Mouse (Mus musculus) erythroblast, embryonic 14.5 days (primary cell): ENCODE measurements around the gene Csnk2a2. TPM values are rescaled to one million over a fixed set of nuclear protein-coding genes. Genes with fewer than 3 reads are reported as not detected.

ENCODE experiments used
- H3K27me3 ChIP-seq: 2 replicates; pipeline ENCODE4 v1.6.1; 2012; ENCODE audit warnings: inconsistent platforms; ENCODE audit not compliant: control insufficient read depth
- H3K36me3 ChIP-seq: 2 replicates; pipeline ENCODE4 v1.6.1; 2012; ENCODE audit warnings: mild to moderate bottlenecking, inconsistent platforms; ENCODE audit not compliant: control insufficient read depth
- H3K4me1 ChIP-seq: 2 replicates; pipeline ENCODE4 v1.6.1; 2012; ENCODE audit warnings: inconsistent platforms; ENCODE audit not compliant: control insufficient read depth
- H3K4me3 ChIP-seq: replicated peaks from 2 replicates; pipeline ENCODE3; 2012; ENCODE audit warnings: moderate library complexity, mild to moderate bottlenecking, inconsistent platforms
- H3K9me3 ChIP-seq: 2 replicates; pipeline ENCODE4 v1.6.1; 2012; ENCODE audit warnings: low read length, inconsistent platforms, mixed read lengths; ENCODE audit not compliant: control insufficient read depth
- GATA1 ChIP-seq: IDR thresholded peaks from 2 replicates; pipeline ENCODE4 v1.6.1; 2012; ENCODE audit warnings: low read length, inconsistent platforms, mixed read lengths
- TAL1 ChIP-seq: IDR thresholded peaks from 3 replicates; pipeline ENCODE4 v1.6.1; 2012; ENCODE audit warnings: low read length, inconsistent platforms, mixed read lengths
- polyA plus RNA-seq: library from polyadenylated mRNA; stranded (reverse); fragments of >175 nt; gene quantifications from 2 replicates; pipeline ENCODE4 v1.2.3, GENCODE M21; 2012

Gene Csnk2a2
- polyA plus RNA-seq, 1 experiment: 0.80 TPM

GRCm38 (mm10) chr8:95445042-95445441 lies 44.8 kb downstream of the Csnk2a2 start:
- H3K9me3 ChIP-seq: no peaks in the 10 kb centered on the region
- H3K27me3 ChIP-seq: no peaks in the 10 kb centered on the region
- H3K36me3 ChIP-seq: peaks cover 31% of the 10 kb centered on the region
- TF ChIP-seq GATA1 (no peak), TAL1 (no peak)
- no peak overlapping the region for H3K4me3 ChIP-seq
- peaks cover 18% of the 10 kb centered on the region for H3K4me1 ChIP-seq

GRCm38 (mm10) chr8:95441491-95442039 lies 48.3 kb downstream of the Csnk2a2 start:
- H3K36me3 ChIP-seq: no peaks in the 10 kb centered on the region
- H3K9me3 ChIP-seq: no peaks in the 10 kb centered on the region
- H3K4me3 ChIP-seq: no peak overlapping the region
- H3K27me3 ChIP-seq: no peaks in the 10 kb centered on the region
- peaks cover 37% of the 10 kb centered on the region for H3K4me1 ChIP-seq
- no peak for TF ChIP-seq GATA1
- TF ChIP-seq TAL1: no peak

GRCm38 (mm10) chr8:95440168-95440709 lies 49.6 kb downstream of the Csnk2a2 start:
- Histone ChIP-seq H3K9me3 (no peaks in the 10 kb centered on the region), H3K27me3 (no peaks in the 10 kb centered on the region), H3K4me1 (peaks cover 40% of the 10 kb centered on the region), H3K4me3 (no peak overlapping the region), H3K36me3 (no peaks in the 10 kb centered on the region)
- TF ChIP-seq GATA1: no peak
- no peak for TF ChIP-seq TAL1

GRCm38 (mm10) chr8:95439421-95439820 lies 50.4 kb downstream of the Csnk2a2 start:
- Histone ChIP-seq H3K36me3 (no peaks in the 10 kb centered on the region), H3K9me3 (no peaks in the 10 kb centered on the region), H3K4me3 (no peak overlapping the region), H3K4me1 (peaks cover 45% of the 10 kb centered on the region), H3K27me3 (no peaks in the 10 kb centered on the region)
- TF ChIP-seq TAL1 (peak; percentile 7; the same call in 1 of the 3 replicates), GATA1 (no peak)

- H3K4me3 ChIP-seq: no peak overlapping the region
- TF ChIP-seq GATA1 (no peak), TAL1 (no peak)
- no peaks in the 10 kb centered on the region for H3K9me3 ChIP-seq
- peaks cover 60% of the 10 kb centered on the region for H3K4me1 ChIP-seq
- no peaks in the 10 kb centered on the region for H3K36me3 ChIP-seq
- H3K27me3 ChIP-seq: no peaks in the 10 kb centered on the region
Observed at GRCm38 (mm10) chr8:95437341-95437992, 52.4 kb downstream of the Csnk2a2 start.

- no peak overlapping the region for H3K4me3 ChIP-seq
- TF ChIP-seq TAL1: no peak
- H3K4me1 ChIP-seq: peaks cover 59% of the 10 kb centered on the region
- H3K9me3 ChIP-seq: no peaks in the 10 kb centered on the region
- peaks cover 2% of the 10 kb centered on the region for H3K36me3 ChIP-seq
- H3K27me3 ChIP-seq: no peaks in the 10 kb centered on the region
Observed at GRCm38 (mm10) chr8:95435930-95436329, 53.9 kb downstream of the Csnk2a2 start.

GRCm38 (mm10) chr8:95435471-95435870 lies 54.4 kb downstream of the Csnk2a2 start:
- H3K36me3 ChIP-seq: peaks cover 2% of the 10 kb centered on the region
- no peaks in the 10 kb centered on the region for H3K9me3 ChIP-seq
- TF ChIP-seq TAL1: no peak
- no peak for TF ChIP-seq GATA1
- peak overlapping the region; percentile 93 for H3K4me3 ChIP-seq
- H3K4me1 ChIP-seq: peaks cover 56% of the 10 kb centered on the region
- H3K27me3 ChIP-seq: no peaks in the 10 kb centered on the region

- peaks cover 49% of the 10 kb centered on the region for H3K4me1 ChIP-seq
- peaks cover 2% of the 10 kb centered on the region for H3K36me3 ChIP-seq
- H3K4me3 ChIP-seq: peak within 1 kb of the TSS; percentile 93
- no peaks in the 10 kb centered on the region for H3K9me3 ChIP-seq
- H3K27me3 ChIP-seq: no peaks in the 10 kb centered on the region
- TF ChIP-seq TAL1 (no peak), GATA1 (no peak)
Observed at GRCm38 (mm10) chr8:95434686-95435439, 55.0 kb downstream of the Csnk2a2 start, which contains the start of gene Cfap20. Gene Cfap20, minus strand, starts transcription at chr8:95434869.

GRCm38 (mm10) chr8:95434233-95434632 lies 55.6 kb downstream of the Csnk2a2 start:
- Histone ChIP-seq H3K36me3 (peaks cover 2% of the 10 kb centered on the region), H3K9me3 (no peaks in the 10 kb centered on the region), H3K4me1 (peaks cover 47% of the 10 kb centered on the region), H3K4me3 (peak overlapping the region; percentile 93), H3K27me3 (no peaks in the 10 kb centered on the region)
- no peak for TF ChIP-seq TAL1
